Mouse (Mus musculus): ENCODE measurements around the gene Ddx51.

The Ddx51 gene

GRCm38 (mm10) chr5:110664041-110664440, 10.8 kb downstream of the Ddx51 start:
- DNase-seq (ENCODE audit: inconsistent ontology term): no peak

GRCm38 (mm10) chr5:110664750-110665269, 11.6 kb downstream of the Ddx51 start:
- no peak for DNase-seq (ENCODE audit: inconsistent ontology term)

GRCm38 (mm10) chr5:110665486-110666121, 12.4 kb downstream of the Ddx51 start:
- DNase-seq (ENCODE audit: inconsistent ontology term): no peak

- no peak for DNase-seq (ENCODE audit: inconsistent ontology term)
Observed at GRCm38 (mm10) chr5:110682041-110682440, 28.8 kb downstream of the Ddx51 start.

GRCm38 (mm10) chr5:110698617-110699016, 45.4 kb downstream of the Ddx51 start:
- DNase-seq (ENCODE audit: inconsistent ontology term): no peak

- peak; percentile 10 for DNase-seq (ENCODE audit: inconsistent ontology term)
Observed at GRCm38 (mm10) chr5:110704004-110704403, 50.8 kb downstream of the Ddx51 start.

- DNase-seq (ENCODE audit: inconsistent ontology term): peak; percentile 83
Observed at GRCm38 (mm10) chr5:110709256-110709655, 56.0 kb downstream of the Ddx51 start.

All from Muller cell, postnatal 12 days (primary cell).